Mouse (Mus musculus) hindbrain, postnatal 0 days (tissue): ENCODE results near the gene Plekhm2. TPM values are rescaled to one million over a fixed set of nuclear protein-coding genes. Genes with fewer than 3 reads are reported as not detected.

Experiments
- ATAC-seq: fragments of 200-750 bp; cut with Nextera tagmentation; 2 replicates; pipeline ENCODE4 v1.8.0; 2017; ENCODE audit warnings: mild to moderate bottlenecking, moderate TSS enrichment, moderate library complexity
- DNase-seq: peaks from one replicate; pipeline ENCODE4 v3.0.0-alpha.2; 2015; ENCODE audit warnings: low spot score
- H3K27ac ChIP-seq: fragments of 300-500 bp; sonication (generic); 2 replicates; pipeline ENCODE4 v1.5.1; 2014; ENCODE audit warnings: mild to moderate bottlenecking
- H3K27me3 ChIP-seq: fragments of 300-500 bp; sonication (generic); 2 replicates; pipeline ENCODE4 v1.6.1; 2014; ENCODE audit warnings: low read length, mixed read lengths; ENCODE audit not compliant: insufficient read depth
- H3K36me3 ChIP-seq: fragments of 300-500 bp; sonication (generic); 2 replicates; pipeline ENCODE4 v1.6.1; 2014; ENCODE audit warnings: low read length, mixed read lengths; ENCODE audit not compliant: insufficient read depth
- H3K4me1 ChIP-seq: fragments of 300-500 bp; sonication (generic); 2 replicates; pipeline ENCODE4 v1.6.1; 2014; ENCODE audit warnings: antibody characterized with exemption, low read length, mixed read lengths; ENCODE audit not compliant: insufficient read depth
- H3K4me2 ChIP-seq: fragments of 300-500 bp; sonication (generic); 2 replicates; pipeline ENCODE4 v1.6.1; 2014; ENCODE audit warnings: low read depth, mild to moderate bottlenecking, low read length, moderate library complexity, mixed read lengths
- H3K4me3 ChIP-seq: fragments of 300-500 bp; sonication (generic); 2 replicates; pipeline ENCODE4 v1.5.1; 2014; ENCODE audit warnings: low read length
- H3K9ac ChIP-seq: fragments of 300-500 bp; sonication (generic); replicated peaks from 2 replicates; pipeline ENCODE4 v1.6.1; 2014; ENCODE audit warnings: mild to moderate bottlenecking, low read length, moderate library complexity, mixed read lengths
- H3K9me3 ChIP-seq: fragments of 300-500 bp; sonication (generic); 2 replicates; pipeline ENCODE4 v1.6.1; 2016; ENCODE audit warnings: low read length, mixed read lengths
- CTCF ChIP-seq: IDR thresholded peaks from 2 replicates; pipeline ENCODE4 v1.5.1; 2016; ENCODE audit warnings: antibody characterized with exemption, control low read depth, low read depth
- WGBS: fragments of 180-500 bp; shearing (Covaris S2); extraction: QIAGEN DNeasy Blood & Tissue Kit; methylation state at CpG from one replicate; pipeline ENCODE4 v1.1.7; 2014; 5-methylcytosine and 5-hydroxymethylcytosine counted together
- polyA plus RNA-seq: library from polyadenylated mRNA; unstranded; fragments of >200 nt; fragmentation: Nextera tagmentation; extraction: Ambion mirVana; gene quantifications from 2 replicates; pipeline ENCODE4 v1.2.1, GENCODE M21; 2015
- total RNA-seq: library from RNA; depleted of rRNA; stranded (reverse); fragments of >200 nt; gene quantifications from 2 replicates; pipeline ENCODE4 v1.2.3, GENCODE M21; 2014

Gene Plekhm2
- total and polyA plus RNA-seq, 2 experiments from 2014 or later, result 6.1 to 47.6 TPM

GRCm38 (mm10) chr4:141622580-141622979, 42.1 kb downstream of the Plekhm2 start:
- ATAC-seq, result no peak
- Histone ChIP-seq H3K4me2 (0 out of 2 replicates have a peak overlapping the region, but pooled peaks have one; percentile 7), H3K27me3 (no peaks in the 10 kb centered on the region), H3K4me1 (peaks cover 6% of the 10 kb centered on the region), H3K36me3 (peaks cover 16% of the 10 kb centered on the region), H3K27ac (peak overlapping the region; percentile 70; the same call in 1 of the 2 replicates), H3K4me3 (no peak overlapping the region), H3K9ac (no peak overlapping the region), H3K9me3 (no peaks in the 10 kb centered on the region)
- 86% methylated on average over 5 of the region's 5 CpGs for WGBS
- no peak for DNase-seq
- no peak for TF ChIP-seq CTCF

- H3K27me3 ChIP-seq, result no peaks in the 10 kb centered on the region
- no peaks in the 10 kb centered on the region for H3K9me3 ChIP-seq
- no peak overlapping the region for H3K9ac ChIP-seq
- H3K36me3 ChIP-seq, result peaks cover 13% of the 10 kb centered on the region
- H3K27ac ChIP-seq, result no peak overlapping the region
- ATAC-seq (no peak), DNase-seq (no peak)
- H3K4me3 ChIP-seq, result no peak overlapping the region
- no peak overlapping the region for H3K4me2 ChIP-seq
- no peak for TF ChIP-seq CTCF
- WGBS, result 79% methylated on average over 8 of the region's 8 CpGs
- H3K4me1 ChIP-seq, result peaks cover 11% of the 10 kb centered on the region
Observed at GRCm38 (mm10) chr4:141622091-141622490, 42.6 kb downstream of the Plekhm2 start.

GRCm38 (mm10) chr4:141621297-141621696, 43.4 kb downstream of the Plekhm2 start:
- DNase-seq (no peak), ATAC-seq (no peak)
- Histone ChIP-seq H3K9ac (no peak overlapping the region), H3K4me1 (peaks cover 11% of the 10 kb centered on the region), H3K27ac (no peak overlapping the region), H3K36me3 (peaks cover 7% of the 10 kb centered on the region), H3K4me3 (no peak overlapping the region), H3K9me3 (no peaks in the 10 kb centered on the region), H3K4me2 (no peak overlapping the region), H3K27me3 (no peaks in the 10 kb centered on the region)
- WGBS, result 78% methylated on average over 8 of the region's 8 CpGs
- TF ChIP-seq CTCF, result no peak

- 87% methylated on average over 9 of the region's 9 CpGs for WGBS
- H3K27ac ChIP-seq, result no peak overlapping the region
- no peak overlapping the region for H3K4me2 ChIP-seq
- H3K36me3 ChIP-seq, result no peaks in the 10 kb centered on the region
- ATAC-seq (no peak), DNase-seq (no peak)
- H3K27me3 ChIP-seq, result no peaks in the 10 kb centered on the region
- no peak overlapping the region for H3K9ac ChIP-seq
- no peak for TF ChIP-seq CTCF
- peaks cover 11% of the 10 kb centered on the region for H3K4me1 ChIP-seq
- H3K4me3 ChIP-seq, result no peak overlapping the region
- H3K9me3 ChIP-seq, result no peaks in the 10 kb centered on the region
Observed at GRCm38 (mm10) chr4:141619299-141619883, 45.3 kb downstream of the Plekhm2 start.

- no peak within 1 kb of the TSS for H3K9ac ChIP-seq
- 0 out of 2 replicates have a peak, but pooled peaks have one; percentile 11 for ATAC-seq
- whole genome bisulfite sequencing, result 30% methylated on average over 20 of the region's 20 CpGs
Observed at GRCm38 (mm10) chr4:141618565-141619243, 46.0 kb downstream of the Plekhm2 start, which contains the start of gene Tmem82. Gene Tmem82, minus strand, starts transcription at chr4:141618633.

GRCm38 (mm10) chr4:141617863-141618564, 46.7 kb downstream of the Plekhm2 start:
- DNase-seq (no peak), ATAC-seq (no peak)
- Histone ChIP-seq H3K9me3 (no peaks in the 10 kb centered on the region), H3K27me3 (no peaks in the 10 kb centered on the region), H3K4me2 (peak overlapping the region; percentile 50), H3K4me3 (no peak overlapping the region), H3K27ac (no peak overlapping the region), H3K4me1 (peaks cover 8% of the 10 kb centered on the region), H3K9ac (no peak overlapping the region), H3K36me3 (no peaks in the 10 kb centered on the region)
- no peak for TF ChIP-seq CTCF
- 16% methylated on average over 22 of the region's 22 CpGs for WGBS

More at GRCm38 (mm10) chr4:141618565-141619243, 46.0 kb downstream of the Plekhm2 start, which contains the start of gene Tmem82:
- H3K4me2 ChIP-seq, result peak within 1 kb of the TSS; percentile 50
- no peak within 1 kb of the TSS for H3K27ac ChIP-seq
- TF ChIP-seq CTCF, result peak; percentile 76
- peaks cover 11% of the 10 kb centered on the region for H3K4me1 ChIP-seq
- H3K9me3 ChIP-seq, result no peaks in the 10 kb centered on the region
- H3K27me3 ChIP-seq, result no peaks in the 10 kb centered on the region
- peak; percentile 71 for DNase-seq
- H3K4me3 ChIP-seq, result no peak within 1 kb of the TSS
- H3K36me3 ChIP-seq, result no peaks in the 10 kb centered on the region
